Mouse (Mus musculus): ENCODE results near the gene Adpgk. TPM values are rescaled to one million over a fixed set of nuclear protein-coding genes. Genes with fewer than 3 reads are reported as not detected.
"Not testable (repeated sequence)": the region's sequence is repeated elsewhere in the genome, so short reads cannot be mapped to it uniquely, and the experiment has no call there.

Gene Adpgk
- polyA plus RNA-seq, 1 experiment from 2014 or later: 45.5 TPM

GRCm38 (mm10) chr9:59339107-59339506 lies 47.7 kb downstream of the Adpgk start:
- 75% methylated on average over 5 of the region's 5 CpGs for WGBS
- no peak for ATAC-seq (ENCODE audit: low FRiP score, low TSS enrichment)
- no peaks in the 10 kb centered on the region for H3K9me3 ChIP-seq (ENCODE audit: control insufficient read depth, low read length)
- H3K9ac ChIP-seq (ENCODE audit: low read depth, low read length): no peak overlapping the region
- H3K27ac ChIP-seq (ENCODE audit: low read depth, low read length): no peak overlapping the region
- no peaks in the 10 kb centered on the region for H3K27me3 ChIP-seq (ENCODE audit: control insufficient read depth, insufficient read depth, low read length)
- H3K4me2 ChIP-seq (replicated peaks; ENCODE audit: low read depth, low read length): no peak overlapping the region
- no peak overlapping the region for H3K4me3 ChIP-seq (ENCODE audit: low read length)
- no peaks in the 10 kb centered on the region for H3K4me1 ChIP-seq (ENCODE audit: control insufficient read depth, insufficient read depth, low read length)
- H3K36me3 ChIP-seq (ENCODE audit: control insufficient read depth, insufficient read depth, low read length): peaks cover 7% of the 10 kb centered on the region; the same call in 1 of the 2 replicates

DNA sequence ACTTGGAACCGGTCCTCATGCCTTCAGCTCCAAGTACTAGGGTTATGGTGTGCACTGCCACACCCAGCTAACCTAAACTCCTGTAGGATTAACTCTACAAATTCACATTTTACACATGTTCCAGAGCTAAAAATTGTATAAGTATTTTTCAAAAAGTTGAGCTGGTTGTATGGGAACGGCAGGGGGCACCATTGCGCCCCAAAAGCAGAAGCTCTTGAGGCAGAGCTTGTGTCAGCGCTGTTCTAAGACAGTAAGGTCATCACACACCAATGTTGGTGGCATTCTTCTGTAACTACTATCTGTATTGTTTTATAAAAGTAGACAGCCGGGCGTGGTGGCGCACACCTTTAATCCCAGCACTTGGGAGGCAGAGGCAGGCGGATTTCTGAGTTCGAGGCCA lies 48.6 kb downstream of the Adpgk start:
- no peak for ATAC-seq (ENCODE audit: low FRiP score, low TSS enrichment)
- WGBS: 87% methylated on average over 9 of the region's 9 CpGs
- H3K9ac ChIP-seq (ENCODE audit: low read depth, low read length): no peak overlapping the region
- no peak overlapping the region for H3K4me2 ChIP-seq (replicated peaks; ENCODE audit: low read depth, low read length)
- no peaks in the 10 kb centered on the region for H3K9me3 ChIP-seq (ENCODE audit: control insufficient read depth, low read length)
- H3K27ac ChIP-seq (ENCODE audit: low read depth, low read length): no peak overlapping the region
- no peaks in the 10 kb centered on the region for H3K4me1 ChIP-seq (ENCODE audit: control insufficient read depth, insufficient read depth, low read length)
- H3K4me3 ChIP-seq (ENCODE audit: low read length): no peak overlapping the region
- peaks cover 7% of the 10 kb centered on the region; the same call in 1 of the 2 replicates for H3K36me3 ChIP-seq (ENCODE audit: control insufficient read depth, insufficient read depth, low read length)
- H3K27me3 ChIP-seq (ENCODE audit: control insufficient read depth, insufficient read depth, low read length): no peaks in the 10 kb centered on the region

DNA sequence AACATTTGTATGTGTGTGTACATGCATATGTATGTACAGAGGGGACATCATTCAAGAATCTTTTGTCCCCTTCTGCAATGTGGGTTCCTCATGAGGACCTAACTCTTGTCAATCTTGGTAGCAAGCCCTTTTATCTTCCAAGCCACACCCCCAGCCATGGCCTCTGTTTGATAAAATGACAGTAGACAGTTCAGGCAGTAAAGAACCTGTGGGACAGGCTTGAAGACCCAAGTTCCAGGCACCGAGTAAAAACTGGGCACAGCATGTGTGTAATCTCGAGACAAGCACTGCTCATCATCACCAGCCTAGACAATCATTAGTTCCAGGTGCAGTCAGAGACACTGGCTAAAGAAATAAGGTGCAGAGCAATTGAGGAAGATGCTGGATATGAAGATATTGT lies 54.8 kb downstream of the Adpgk start:
- H3K4me2 ChIP-seq (replicated peaks; ENCODE audit: low read depth, low read length): no peak overlapping the region
- H3K4me1 ChIP-seq (ENCODE audit: control insufficient read depth, insufficient read depth, low read length): no peaks in the 10 kb centered on the region
- no peak overlapping the region for H3K27ac ChIP-seq (ENCODE audit: low read depth, low read length)
- no peaks in the 10 kb centered on the region for H3K36me3 ChIP-seq (ENCODE audit: control insufficient read depth, insufficient read depth, low read length)
- H3K9me3 ChIP-seq (ENCODE audit: control insufficient read depth, low read length): no peaks in the 10 kb centered on the region
- no peak overlapping the region for H3K9ac ChIP-seq (ENCODE audit: low read depth, low read length)
- ATAC-seq (ENCODE audit: low FRiP score, low TSS enrichment): no peak
- 82% methylated on average over 2 of the region's 2 CpGs for WGBS
- H3K4me3 ChIP-seq (ENCODE audit: low read length): no peak overlapping the region
- H3K27me3 ChIP-seq (ENCODE audit: control insufficient read depth, insufficient read depth, low read length): no peaks in the 10 kb centered on the region

- H3K4me2 ChIP-seq (replicated peaks; ENCODE audit: low read depth, low read length): peak overlapping the region; percentile 45
- ATAC-seq (ENCODE audit: low FRiP score, low TSS enrichment): no peak
- WGBS: 10% methylated on average over 15 of the region's 15 CpGs
Measured at GRCm38 (mm10) chr9:59352586-59353252, 61.4 kb downstream of the Adpgk start.

GRCm38 (mm10) chr9:59353253-59353639 lies 61.9 kb downstream of the Adpgk start, which contains the start of gene Bbs4:
TSS of gene Bbs4 (minus strand) at chr9:59353508.
- Histone ChIP-seq H3K27me3 (ENCODE audit: control insufficient read depth, insufficient read depth, low read length) (no peaks in the 10 kb centered on the region), H3K9me3 (ENCODE audit: control insufficient read depth, low read length) (no peaks in the 10 kb centered on the region), H3K4me3 (ENCODE audit: low read length) (peak within 1 kb of the TSS; percentile 55), H3K4me1 (ENCODE audit: control insufficient read depth, insufficient read depth, low read length) (no peaks in the 10 kb centered on the region; the same call in 1 of the 2 replicates), H3K27ac (ENCODE audit: low read depth, low read length) (peak within 1 kb of the TSS; percentile 75), H3K4me2 (replicated peaks; ENCODE audit: low read depth, low read length) (peak within 1 kb of the TSS; percentile 45), H3K36me3 (ENCODE audit: control insufficient read depth, insufficient read depth, low read length) (no peaks in the 10 kb centered on the region), H3K9ac (ENCODE audit: low read depth, low read length) (peak within 1 kb of the TSS; percentile 73)
- WGBS: 1% methylated on average over 32 of the region's 32 CpGs
- peak; percentile 97 for ATAC-seq (ENCODE audit: low FRiP score, low TSS enrichment)

More at GRCm38 (mm10) chr9:59352586-59353252, 61.4 kb downstream of the Adpgk start:
- H3K27me3 ChIP-seq (ENCODE audit: control insufficient read depth, insufficient read depth, low read length): no peaks in the 10 kb centered on the region
- no peaks in the 10 kb centered on the region for H3K9me3 ChIP-seq (ENCODE audit: control insufficient read depth, low read length)
- H3K4me3 ChIP-seq (ENCODE audit: low read length): peak overlapping the region; percentile 55
- peak overlapping the region; percentile 73 for H3K9ac ChIP-seq (ENCODE audit: low read depth, low read length)
- H3K27ac ChIP-seq (ENCODE audit: low read depth, low read length): peak overlapping the region; percentile 75
- no peaks in the 10 kb centered on the region; the same call in 1 of the 2 replicates for H3K4me1 ChIP-seq (ENCODE audit: control insufficient read depth, insufficient read depth, low read length)
- H3K36me3 ChIP-seq (ENCODE audit: control insufficient read depth, insufficient read depth, low read length): no peaks in the 10 kb centered on the region

DNA sequence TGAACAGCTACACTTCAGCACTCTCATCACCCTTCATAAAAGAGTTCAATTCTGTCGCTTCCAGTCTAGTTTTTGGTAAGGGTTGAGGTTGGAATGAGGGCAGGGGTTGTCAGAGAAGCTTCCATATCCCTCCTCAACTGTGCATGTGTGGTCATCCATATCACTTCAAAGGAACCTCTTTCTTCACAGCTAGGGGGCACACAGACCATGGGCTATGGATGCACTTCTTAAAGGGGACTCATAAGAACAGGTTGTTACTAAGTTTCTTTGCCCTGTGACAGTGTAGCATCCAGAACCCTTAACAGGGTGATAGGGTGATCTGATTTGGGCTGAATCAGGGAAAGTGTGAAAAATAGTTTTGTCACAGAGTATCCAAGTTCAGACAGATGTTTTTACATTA lies 66.7 kb downstream of the Adpgk start:
- WGBS: 64% methylated on average over 1 of the region's 1 CpGs
- H3K36me3 ChIP-seq (ENCODE audit: control insufficient read depth, insufficient read depth, low read length); H3K27me3 ChIP-seq (ENCODE audit: control insufficient read depth, insufficient read depth, low read length); H3K4me3 ChIP-seq (ENCODE audit: low read length); H3K9me3 ChIP-seq (ENCODE audit: control insufficient read depth, low read length); H3K4me1 ChIP-seq (ENCODE audit: control insufficient read depth, insufficient read depth, low read length); H3K4me2 ChIP-seq (replicated peaks; ENCODE audit: low read depth, low read length); H3K9ac ChIP-seq (ENCODE audit: low read depth, low read length); H3K27ac ChIP-seq (ENCODE audit: low read depth, low read length); ATAC-seq (ENCODE audit: low FRiP score, low TSS enrichment): not testable (repeated sequence)

GRCm38 (mm10) chr9:59360487-59360886 lies 69.1 kb downstream of the Adpgk start:
- H3K4me2 ChIP-seq (replicated peaks; ENCODE audit: low read depth, low read length); H3K27ac ChIP-seq (ENCODE audit: low read depth, low read length); H3K27me3 ChIP-seq (ENCODE audit: control insufficient read depth, insufficient read depth, low read length); ATAC-seq (ENCODE audit: low FRiP score, low TSS enrichment); H3K4me3 ChIP-seq (ENCODE audit: low read length); H3K4me1 ChIP-seq (ENCODE audit: control insufficient read depth, insufficient read depth, low read length); H3K9me3 ChIP-seq (ENCODE audit: control insufficient read depth, low read length); H3K36me3 ChIP-seq (ENCODE audit: control insufficient read depth, insufficient read depth, low read length); H3K9ac ChIP-seq (ENCODE audit: low read depth, low read length): not testable (repeated sequence)
- no CpG with 5 or more reads among the region's 3 CpGs for WGBS

- no peak for ATAC-seq (ENCODE audit: low FRiP score, low TSS enrichment)
- no peak overlapping the region for H3K9ac ChIP-seq (ENCODE audit: low read depth, low read length)
- no peaks in the 10 kb centered on the region for H3K27me3 ChIP-seq (ENCODE audit: control insufficient read depth, insufficient read depth, low read length)
- no peak overlapping the region for H3K27ac ChIP-seq (ENCODE audit: low read depth, low read length)
- H3K4me2 ChIP-seq (replicated peaks; ENCODE audit: low read depth, low read length): no peak overlapping the region
- 75% methylated on average over 5 of the region's 5 CpGs for WGBS
- no peak overlapping the region for H3K4me3 ChIP-seq (ENCODE audit: low read length)
- peaks cover 3% of the 10 kb centered on the region; the same call in 1 of the 2 replicates for H3K9me3 ChIP-seq (ENCODE audit: control insufficient read depth, low read length)
- H3K4me1 ChIP-seq (ENCODE audit: control insufficient read depth, insufficient read depth, low read length): no peaks in the 10 kb centered on the region
- no peaks in the 10 kb centered on the region for H3K36me3 ChIP-seq (ENCODE audit: control insufficient read depth, insufficient read depth, low read length)
Measured at GRCm38 (mm10) chr9:59369220-59369619, 77.9 kb downstream of the Adpgk start.

GRCm38 (mm10) chr9:59369646-59370045 lies 78.3 kb downstream of the Adpgk start:
- 89% methylated on average over 9 of the region's 9 CpGs for WGBS
- Histone ChIP-seq H3K4me1 (ENCODE audit: control insufficient read depth, insufficient read depth, low read length) (no peaks in the 10 kb centered on the region), H3K4me2 (replicated peaks; ENCODE audit: low read depth, low read length) (no peak overlapping the region), H3K9me3 (ENCODE audit: control insufficient read depth, low read length) (peaks cover 3% of the 10 kb centered on the region; the same call in 1 of the 2 replicates), H3K27me3 (ENCODE audit: control insufficient read depth, insufficient read depth, low read length) (no peaks in the 10 kb centered on the region), H3K9ac (ENCODE audit: low read depth, low read length) (no peak overlapping the region), H3K27ac (ENCODE audit: low read depth, low read length) (no peak overlapping the region), H3K36me3 (ENCODE audit: control insufficient read depth, insufficient read depth, low read length) (no peaks in the 10 kb centered on the region), H3K4me3 (ENCODE audit: low read length) (no peak overlapping the region)
- ATAC-seq (ENCODE audit: low FRiP score, low TSS enrichment): no peak
